Mouse (Mus musculus) thymus, postnatal 14 days (tissue): ENCODE results near the gene Tmbim6.
"Not testable (repeated sequence)": the region's sequence is repeated elsewhere in the genome, so short reads cannot be mapped to it uniquely, and the experiment has no call there.

Experiments used
- DNase-seq: peaks from one replicate; pipeline ENCODE4 v3.0.0; 2021

Tmbim6 gene

GRCm38 (mm10) chr15:99420521-99421014 lies 27.9 kb downstream of the Tmbim6 start:
- peak; percentile 44 for DNase-seq

GRCm38 (mm10) chr15:99421152-99421551 lies 28.5 kb downstream of the Tmbim6 start:
- DNase-seq: no peak

GRCm38 (mm10) chr15:99421676-99422075 lies 29.0 kb downstream of the Tmbim6 start:
- DNase-seq: no peak

- DNase-seq: no peak
Observed at GRCm38 (mm10) chr15:99422551-99422950, 29.9 kb downstream of the Tmbim6 start.

GRCm38 (mm10) chr15:99423131-99423530 lies 30.4 kb downstream of the Tmbim6 start:
- DNase-seq: no peak

GRCm38 (mm10) chr15:99423884-99424283 lies 31.2 kb downstream of the Tmbim6 start:
- no peak for DNase-seq

- DNase-seq: peak; percentile 33
Observed at GRCm38 (mm10) chr15:99430394-99430793, 37.7 kb downstream of the Tmbim6 start.

- no peak for DNase-seq
Observed at GRCm38 (mm10) chr15:99431063-99431462, 38.4 kb downstream of the Tmbim6 start.

GRCm38 (mm10) chr15:99431504-99431903 lies 38.8 kb downstream of the Tmbim6 start:
- no peak for DNase-seq

- DNase-seq: no peak
Observed at GRCm38 (mm10) chr15:99431967-99432366, 39.3 kb downstream of the Tmbim6 start.

GRCm38 (mm10) chr15:99433081-99433718 lies 40.5 kb downstream of the Tmbim6 start:
- no peak for DNase-seq

GRCm38 (mm10) chr15:99433913-99434312 lies 41.2 kb downstream of the Tmbim6 start:
- no peak for DNase-seq

GRCm38 (mm10) chr15:99438966-99439698 lies 46.5 kb downstream of the Tmbim6 start:
- no peak for DNase-seq

GRCm38 (mm10) chr15:99440112-99440815 lies 47.6 kb downstream of the Tmbim6 start:
- DNase-seq: no peak

GRCm38 (mm10) chr15:99440816-99441457 lies 48.3 kb downstream of the Tmbim6 start:
- DNase-seq: no peak

- DNase-seq: no peak
Observed at GRCm38 (mm10) chr15:99442358-99442757, 49.7 kb downstream of the Tmbim6 start.

GRCm38 (mm10) chr15:99445567-99445966 lies 52.9 kb downstream of the Tmbim6 start:
- DNase-seq: no peak

GRCm38 (mm10) chr15:99446136-99446535 lies 53.5 kb downstream of the Tmbim6 start:
- DNase-seq: not testable (repeated sequence)

GRCm38 (mm10) chr15:99449131-99449750 lies 56.6 kb downstream of the Tmbim6 start:
- peak; percentile 37 for DNase-seq

- no peak for DNase-seq
Observed at GRCm38 (mm10) chr15:99449751-99450280, 57.1 kb downstream of the Tmbim6 start.

- peak; percentile 48 for DNase-seq
Observed at GRCm38 (mm10) chr15:99453153-99453900, 60.6 kb downstream of the Tmbim6 start.
